Comparison of ENCODE assay signal across 7 mouse cellular contexts in genomic region chr13:37847601-37848358, GRCm38 (mm10).
DNase-seq lines count a peak whose midpoint lies in the region; ATAC-seq and TF ChIP-seq lines count a peak whose summit lies in the region.

No protein-coding gene starts in this region.

- intact Hi-C loops in heart, postnatal 25 days (cut with DNase I), result no loop called here

- no peak for DNase-seq in midbrain, postnatal 0 days (ENCODE audit: low spot score)
- DNase-seq in adrenal gland, postnatal 14 days, result peak; percentile 91
- DNase-seq in heart, postnatal 25 days (ENCODE audit: low spot score), result peak; percentile 26
- no peak for DNase-seq in yolk sac, embryonic 10.5 days (ENCODE audit: low spot score)
- DNase-seq in layer of hippocampus, postnatal 14 days (ENCODE audit: low spot score in 2 of 2), result no peak

- ATAC-seq in midbrain, embryonic 13.5 days, result peak; percentile 50; the same call in 1 of the 2 replicates
- no peak for ATAC-seq in midbrain, postnatal 0 days (ENCODE audit: low FRiP score)
- ATAC-seq in stomach, embryonic 16.5 days (ENCODE audit: insufficient read depth, low FRiP score), result no peak; the same call in 1 of the 2 replicates

- TF ChIP-seq CTCF in midbrain, postnatal 0 days (IDR thresholded peaks at IDR 0.05), result no peak

- H3K27ac ChIP-seq in midbrain, embryonic 13.5 days, result no peak overlapping the region
- H3K27ac ChIP-seq in midbrain, postnatal 0 days (ENCODE audit: low read depth, low read length), result no peak overlapping the region
- peak overlapping the region; percentile 76 for H3K27ac ChIP-seq in stomach, embryonic 16.5 days (ENCODE audit: low read length)

- 0 out of 2 replicates have a peak, but pooled peaks cover 3% of the 10 kb centered on the region for H3K4me1 ChIP-seq in midbrain, embryonic 13.5 days (replicated peaks)
- H3K4me1 ChIP-seq in midbrain, postnatal 0 days (ENCODE audit: insufficient read depth, low read length), result no peaks in the 10 kb centered on the region
- H3K4me1 ChIP-seq in stomach, embryonic 16.5 days (ENCODE audit: control insufficient read depth, insufficient read depth, low read length), result peaks cover 20% of the 10 kb centered on the region

- H3K36me3 ChIP-seq in midbrain, embryonic 13.5 days, result no peaks in the 10 kb centered on the region
- no peaks in the 10 kb centered on the region for H3K36me3 ChIP-seq in midbrain, postnatal 0 days (ENCODE audit: insufficient read depth, low read length)
- no peaks in the 10 kb centered on the region for H3K36me3 ChIP-seq in stomach, embryonic 16.5 days (ENCODE audit: control insufficient read depth, insufficient read depth, low read length)

- no peak overlapping the region for H3K4me3 ChIP-seq in midbrain, embryonic 13.5 days (replicated peaks)
- H3K4me3 ChIP-seq in midbrain, postnatal 0 days (ENCODE audit: low read depth, low read length), result no peak overlapping the region
- H3K4me3 ChIP-seq in stomach, embryonic 16.5 days (replicated peaks; ENCODE audit: low read length), result no peak overlapping the region

- no peak overlapping the region for H3K4me2 ChIP-seq in midbrain, embryonic 13.5 days (replicated peaks)
- no peak overlapping the region for H3K4me2 ChIP-seq in midbrain, postnatal 0 days (ENCODE audit: low read depth, low read length, poor library complexity, severe bottlenecking)
- H3K4me2 ChIP-seq in stomach, embryonic 16.5 days (ENCODE audit: low read depth, low read length), result no peak overlapping the region

- no peaks in the 10 kb centered on the region for H3K27me3 ChIP-seq in midbrain, embryonic 13.5 days
- no peaks in the 10 kb centered on the region; the same call in 1 of the 2 replicates for H3K27me3 ChIP-seq in midbrain, postnatal 0 days (ENCODE audit: insufficient read depth, low read length)
- H3K27me3 ChIP-seq in stomach, embryonic 16.5 days (ENCODE audit: control insufficient read depth, insufficient read depth, low read length), result no peaks in the 10 kb centered on the region

- 60% methylated on average over 16 of the region's 17 CpGs for WGBS in midbrain, embryonic 13.5 days
- WGBS in midbrain, postnatal 0 days, result 58% methylated on average over 16 of the region's 17 CpGs
- 76% methylated on average over 16 of the region's 17 CpGs for WGBS in stomach, embryonic 16.5 days

- H3K9me3 ChIP-seq in midbrain, embryonic 13.5 days, result no peaks in the 10 kb centered on the region
- no peaks in the 10 kb centered on the region for H3K9me3 ChIP-seq in midbrain, postnatal 0 days (ENCODE audit: low read length)
- no peaks in the 10 kb centered on the region for H3K9me3 ChIP-seq in stomach, embryonic 16.5 days (replicated peaks; ENCODE audit: control insufficient read depth, low read length)

- no peak overlapping the region for H3K9ac ChIP-seq in midbrain, embryonic 13.5 days (replicated peaks)
- H3K9ac ChIP-seq in midbrain, postnatal 0 days (replicated peaks; ENCODE audit: low read length, poor library complexity, severe bottlenecking), result no peak overlapping the region
- no peak overlapping the region for H3K9ac ChIP-seq in stomach, embryonic 16.5 days (ENCODE audit: low read length)

Comparison
In these comparisons a context has a peak if more than half of its experiments do, and no peak if none do; other contexts are left out.
1. DNase-seq: peak in adrenal gland, postnatal 14 days (single experiment) and heart, postnatal 25 days (single experiment); none in midbrain, postnatal 0 days (single experiment), yolk sac, embryonic 10.5 days (single experiment) and layer of hippocampus, postnatal 14 days (0 of 2).